Mouse (Mus musculus): ENCODE results near the gene Sipa1l1.
"Not testable (repeated sequence)": the region's sequence is repeated elsewhere in the genome, so short reads cannot be mapped to it uniquely, and the experiment has no call there.

The Sipa1l1 gene

DNA sequence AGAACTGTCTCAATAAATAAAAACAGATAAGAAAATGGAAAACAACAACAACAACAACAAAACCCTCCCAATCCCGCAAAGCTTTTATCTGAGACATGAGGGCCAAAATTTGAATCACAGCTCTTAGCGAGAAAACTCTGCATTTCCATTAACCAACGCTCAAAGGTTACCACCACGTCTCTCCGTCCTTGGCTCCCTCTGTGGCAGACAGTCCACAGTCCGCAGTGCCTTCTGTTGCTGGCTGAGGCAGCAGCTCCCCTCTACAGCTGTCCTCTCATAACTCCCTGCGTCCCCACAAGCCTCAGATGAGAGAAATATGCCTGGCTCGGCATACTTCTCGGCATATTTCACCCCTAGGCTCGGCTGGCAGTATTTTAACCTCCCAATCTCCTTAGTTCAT lies 306.9 kb downstream of the Sipa1l1 start:
- DNase-seq (ENCODE audit: extremely low spot score) = no peak

- no peak for DNase-seq (ENCODE audit: extremely low spot score)
Observed at GRCm38 (mm10) chr12:82476580-82476979, 307.5 kb downstream of the Sipa1l1 start.

DNA sequence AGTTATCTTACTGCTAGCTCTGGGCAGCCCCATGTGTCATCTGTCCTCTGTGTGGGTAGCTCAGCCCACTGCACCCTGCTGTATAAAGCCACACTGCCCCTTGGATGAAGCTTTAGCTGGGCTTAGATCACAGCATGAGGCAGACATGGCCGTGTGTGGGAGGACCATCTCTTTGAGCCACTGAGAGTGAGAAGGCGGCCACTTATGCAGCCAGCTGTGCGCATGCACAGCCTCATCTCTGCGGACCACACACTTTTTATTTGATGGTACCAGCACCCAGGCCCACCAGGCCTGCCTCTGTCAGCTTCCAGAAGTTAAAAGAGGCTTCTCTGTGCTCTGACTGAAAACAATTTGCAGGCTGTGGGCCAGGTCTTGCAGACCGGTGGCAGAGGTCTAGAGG lies 308.7 kb downstream of the Sipa1l1 start:
- DNase-seq (ENCODE audit: extremely low spot score) = no peak

DNA sequence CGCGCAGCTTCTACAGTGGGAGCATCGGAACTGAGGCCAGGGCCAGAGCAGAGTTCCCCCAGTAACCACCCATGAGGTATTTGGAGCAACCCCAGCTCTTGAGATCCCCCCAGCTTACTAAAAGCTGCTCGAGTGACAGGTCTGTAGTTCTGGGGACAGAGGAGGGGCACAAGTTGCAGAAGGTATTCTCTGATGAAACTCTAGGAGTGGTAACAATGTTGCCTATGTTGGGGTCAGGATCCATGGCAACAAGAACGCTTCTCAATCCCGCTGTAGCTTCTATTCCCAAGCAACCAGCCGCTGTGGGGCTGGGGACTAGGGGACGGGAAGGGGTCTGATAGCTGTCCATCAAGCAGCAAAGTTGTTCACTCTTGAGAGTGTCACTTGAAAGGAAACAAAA lies 309.1 kb downstream of the Sipa1l1 start:
- peak; percentile 36 for DNase-seq (ENCODE audit: extremely low spot score)

GRCm38 (mm10) chr12:82479393-82479792 lies 310.3 kb downstream of the Sipa1l1 start:
- DNase-seq (ENCODE audit: extremely low spot score) = no peak

GRCm38 (mm10) chr12:82480425-82480824 lies 311.3 kb downstream of the Sipa1l1 start:
- not testable (repeated sequence) for DNase-seq (ENCODE audit: extremely low spot score)

DNA sequence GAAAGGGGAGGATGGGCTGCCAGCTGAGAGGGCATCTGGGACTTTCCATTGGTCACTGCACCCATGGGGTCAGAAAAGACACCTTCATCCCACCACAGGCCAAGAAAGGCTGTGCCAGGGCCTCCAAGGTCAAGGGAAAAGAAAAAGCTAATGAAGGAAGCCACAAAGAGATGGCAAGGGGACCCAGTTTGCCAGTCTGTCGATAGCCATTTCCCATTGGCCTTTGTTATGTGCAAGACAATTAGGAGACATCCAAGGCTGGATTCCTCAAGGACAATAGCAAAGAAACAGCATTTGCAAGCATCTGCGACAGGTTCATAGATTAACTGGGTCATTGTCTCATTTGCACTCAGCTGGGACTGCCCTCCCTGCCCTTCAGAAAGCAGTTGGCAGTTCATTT lies 316.3 kb downstream of the Sipa1l1 start:
- no peak for DNase-seq (ENCODE audit: extremely low spot score)

GRCm38 (mm10) chr12:82486829-82487560 lies 317.9 kb downstream of the Sipa1l1 start:
- DNase-seq (ENCODE audit: extremely low spot score) = no peak

GRCm38 (mm10) chr12:82489093-82489492 lies 320.0 kb downstream of the Sipa1l1 start:
- no peak for DNase-seq (ENCODE audit: extremely low spot score)

DNA sequence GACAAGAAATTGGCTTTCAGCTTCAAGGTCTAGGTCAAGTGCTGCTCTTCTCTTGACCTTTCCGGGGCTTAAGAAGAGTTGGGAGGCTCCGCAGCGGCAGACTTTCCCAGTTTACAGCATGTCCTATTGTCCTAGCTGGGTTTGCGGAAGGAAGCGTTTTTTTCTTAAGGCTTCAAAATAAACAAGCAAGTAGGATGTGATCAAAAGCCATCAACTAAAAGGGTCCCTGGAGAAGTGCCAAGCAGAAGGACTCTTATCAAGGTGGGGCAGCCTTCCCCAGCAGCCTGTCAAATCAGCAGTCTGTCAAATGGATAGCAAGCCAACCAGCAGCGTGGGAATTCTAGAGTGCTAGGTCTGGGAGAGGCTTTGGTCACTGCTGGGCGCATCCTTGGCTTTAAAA lies 320.5 kb downstream of the Sipa1l1 start:
- no peak for DNase-seq (ENCODE audit: extremely low spot score)

GRCm38 (mm10) chr12:82492456-82492855 lies 323.3 kb downstream of the Sipa1l1 start:
- DNase-seq (ENCODE audit: extremely low spot score) = no peak

- not testable (repeated sequence) for DNase-seq (ENCODE audit: extremely low spot score)
Observed at GRCm38 (mm10) chr12:82493260-82493659, 324.1 kb downstream of the Sipa1l1 start.

- DNase-seq (ENCODE audit: extremely low spot score) = no peak
Observed at GRCm38 (mm10) chr12:82495936-82496335, 326.8 kb downstream of the Sipa1l1 start.

DNA sequence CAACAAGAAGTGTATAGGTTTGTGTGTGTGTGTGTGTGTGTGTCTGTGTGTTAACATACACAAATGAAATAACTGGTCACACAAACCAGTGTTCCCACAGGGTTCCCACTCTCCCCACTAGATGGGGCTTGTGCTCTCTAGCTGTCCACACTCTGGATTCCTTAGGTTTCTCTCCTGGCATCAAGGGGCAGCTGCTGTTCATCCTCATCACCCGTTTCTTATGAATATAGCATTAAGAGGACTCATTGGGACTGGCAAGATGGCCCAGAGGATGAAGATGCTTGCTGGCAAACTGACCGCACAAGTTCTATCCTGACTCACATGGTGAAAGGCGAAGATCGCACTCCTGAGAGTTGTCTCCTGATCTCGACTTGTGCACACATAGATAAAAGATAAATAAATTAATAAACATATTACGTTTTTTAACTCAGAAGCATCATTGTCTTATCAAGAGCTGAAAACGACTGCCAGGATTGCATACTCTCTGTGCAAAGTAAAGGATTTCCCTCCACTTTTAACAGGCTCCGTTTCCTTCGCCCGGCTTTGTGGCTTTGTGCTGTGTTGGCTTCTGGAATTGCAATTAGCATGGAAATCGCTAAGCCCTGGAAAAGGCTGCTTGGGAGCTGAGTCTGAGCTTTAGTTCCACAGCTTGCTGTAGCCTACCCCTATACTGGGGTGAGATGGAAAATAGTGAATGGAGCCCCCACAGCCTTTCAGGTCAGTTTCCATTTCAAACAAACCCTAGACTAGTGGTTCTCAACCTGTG lies 328.9 kb downstream of the Sipa1l1 start:
- DNase-seq (ENCODE audit: extremely low spot score) = peak; percentile 62

GRCm38 (mm10) chr12:82498701-82499100 lies 329.6 kb downstream of the Sipa1l1 start:
- DNase-seq (ENCODE audit: extremely low spot score) = no peak

GRCm38 (mm10) chr12:82499731-82500130 lies 330.6 kb downstream of the Sipa1l1 start:
- DNase-seq (ENCODE audit: extremely low spot score) = no peak
